Mouse (Mus musculus): ENCODE results near the gene Samd4. TPM values are rescaled to one million over a fixed set of nuclear protein-coding genes. Genes with fewer than 3 reads are reported as not detected.
"Not testable (repeated sequence)": the region's sequence is repeated elsewhere in the genome, so short reads cannot be mapped to it uniquely, and the experiment has no call there.

Samd4 gene
- polyA plus RNA-seq, 2 experiments from 2014 or later, result not detected

- ATAC-seq, result not testable (repeated sequence)
Measured at GRCm38 (mm10) chr14:47110391-47110790, 227.7 kb downstream of the Samd4 start.

- ATAC-seq, result no peak
Measured at GRCm38 (mm10) chr14:47111341-47111740, 228.7 kb downstream of the Samd4 start.

GRCm38 (mm10) chr14:47115154-47115553, 232.5 kb downstream of the Samd4 start:
- no peak for ATAC-seq

DNA sequence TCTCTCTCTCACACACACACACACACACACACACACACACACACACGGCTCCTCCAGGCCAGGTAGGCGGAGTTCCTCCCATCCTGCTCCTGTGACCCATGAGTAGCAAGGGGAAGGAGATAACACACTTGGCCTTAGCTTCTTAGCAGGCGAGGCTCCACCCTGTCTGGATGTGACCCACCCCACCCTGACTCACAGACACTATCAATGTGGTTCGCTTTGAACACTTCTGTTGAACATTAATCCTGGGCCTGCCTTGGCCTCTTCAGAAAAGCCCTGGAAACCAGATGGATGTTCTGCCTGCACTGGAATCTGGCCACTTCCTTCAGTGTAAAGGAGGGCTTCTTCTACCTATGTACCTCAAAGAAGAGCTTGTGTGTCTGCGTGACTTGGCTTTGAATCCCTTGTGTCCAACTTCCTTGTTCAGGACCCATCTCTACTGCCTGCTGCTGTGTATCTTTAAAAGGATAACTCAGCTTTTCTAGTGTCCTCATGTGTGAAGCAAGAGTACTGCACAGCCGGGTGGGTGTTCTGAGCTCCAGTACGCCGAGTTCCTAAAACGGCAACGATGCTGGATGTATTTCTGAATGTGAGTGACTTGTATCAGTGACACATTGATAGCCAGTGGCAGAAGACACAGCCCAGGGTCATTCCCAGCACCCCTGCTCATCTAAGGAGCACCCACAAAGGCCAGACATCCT, 233.6 kb downstream of the Samd4 start:
- ATAC-seq, result no peak

DNA sequence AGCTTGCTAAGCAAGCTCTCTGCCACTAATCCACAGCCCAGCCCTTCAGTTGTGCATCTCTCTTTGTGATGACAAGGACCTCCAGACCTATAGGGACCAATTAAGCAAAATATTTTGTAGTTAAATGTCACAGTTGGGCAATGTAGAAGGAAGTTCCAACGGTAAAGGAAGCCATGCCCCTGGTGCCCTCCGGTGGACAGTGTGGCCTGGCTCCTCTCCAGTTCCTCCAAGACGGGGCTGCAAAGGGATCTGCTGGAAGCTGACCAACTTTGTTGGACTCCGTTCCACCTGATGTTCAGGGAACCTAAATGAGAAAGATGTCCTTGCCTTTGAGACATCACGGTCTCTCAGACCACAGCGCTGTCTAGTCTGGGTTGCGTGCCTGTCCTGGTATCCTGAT, 234.9 kb downstream of the Samd4 start:
- ATAC-seq, result no peak

- no peak for ATAC-seq
Measured at GRCm38 (mm10) chr14:47127987-47128386, 245.3 kb downstream of the Samd4 start.

- no peak for ATAC-seq
Measured at GRCm38 (mm10) chr14:47133948-47134347, 251.3 kb downstream of the Samd4 start.

GRCm38 (mm10) chr14:47136637-47137036, 254.0 kb downstream of the Samd4 start:
- no peak for ATAC-seq

- no peak for ATAC-seq
Measured at GRCm38 (mm10) chr14:47138853-47139252, 256.2 kb downstream of the Samd4 start.

GRCm38 (mm10) chr14:47144326-47144725, 261.7 kb downstream of the Samd4 start:
- no peak for ATAC-seq

DNA sequence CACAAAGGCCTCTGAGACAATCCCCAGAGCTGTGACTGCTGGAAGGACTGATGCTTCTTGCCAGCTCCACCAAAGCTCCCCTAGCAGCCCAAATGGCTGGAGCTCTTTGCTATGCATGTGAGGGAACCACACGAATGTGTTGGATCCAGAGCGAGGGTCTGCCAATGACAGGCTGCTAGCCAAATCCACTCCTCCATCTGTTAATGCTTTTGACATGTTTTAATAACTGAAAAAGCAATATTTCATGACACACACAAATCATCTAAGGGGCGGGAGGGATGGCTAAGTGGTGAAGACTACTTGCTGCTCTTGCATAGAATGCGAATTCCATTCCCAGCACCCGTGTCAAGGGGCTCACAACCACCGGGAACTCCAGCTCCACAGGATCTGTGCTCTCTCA, 268.7 kb downstream of the Samd4 start:
- no peak for ATAC-seq

- no peak for ATAC-seq
Measured at GRCm38 (mm10) chr14:47154303-47154702, 271.6 kb downstream of the Samd4 start.

Other genes starting within 250 kb of the Samd4 start
- 10 to 100 TPM in 1 of 2 experiments, 1 to 10 TPM in 1; 6.0 to 11.7 TPM for gene Cdkn3, start 122.3 kb upstream of the Samd4 start, polyA plus RNA-seq (2017; shearing (Covaris generic))
- 10 to 100 TPM; 63.4 to 68.6 TPM for gene Cnih1, start 94.4 kb upstream of the Samd4 start, polyA plus RNA-seq (2017; shearing (Covaris generic))
- 10 to 100 TPM; 94.7 to 96.2 TPM for gene Gmfb, start 60.6 kb upstream of the Samd4 start, polyA plus RNA-seq (2017; shearing (Covaris generic))
- gene Cgrrf1, start 50.7 kb upstream of the Samd4 start, polyA plus RNA-seq (2017; shearing (Covaris generic)), result 10 to 100 TPM in 1 of 2 experiments, 1 to 10 TPM in 1; 7.4 to 10.1 TPM

Data from CD4-positive, CD25-positive, alpha-beta regulatory T cell, adult 4 months (primary cell).